Mouse (Mus musculus) lung, adult 18-20 months (tissue): ENCODE measurements around the gene Gm20388.
"Not testable (repeated sequence)": the region's sequence is repeated elsewhere in the genome, so short reads cannot be mapped to it uniquely, and the experiment has no call there.

ENCODE experiments used
- DNase-seq, 2 experiments: peaks; one replicate each; pipeline ENCODE4 v3.0.0; 2022; ENCODE audit warnings: mixed read lengths in 2 of 2

Gm20388 gene

DNA sequence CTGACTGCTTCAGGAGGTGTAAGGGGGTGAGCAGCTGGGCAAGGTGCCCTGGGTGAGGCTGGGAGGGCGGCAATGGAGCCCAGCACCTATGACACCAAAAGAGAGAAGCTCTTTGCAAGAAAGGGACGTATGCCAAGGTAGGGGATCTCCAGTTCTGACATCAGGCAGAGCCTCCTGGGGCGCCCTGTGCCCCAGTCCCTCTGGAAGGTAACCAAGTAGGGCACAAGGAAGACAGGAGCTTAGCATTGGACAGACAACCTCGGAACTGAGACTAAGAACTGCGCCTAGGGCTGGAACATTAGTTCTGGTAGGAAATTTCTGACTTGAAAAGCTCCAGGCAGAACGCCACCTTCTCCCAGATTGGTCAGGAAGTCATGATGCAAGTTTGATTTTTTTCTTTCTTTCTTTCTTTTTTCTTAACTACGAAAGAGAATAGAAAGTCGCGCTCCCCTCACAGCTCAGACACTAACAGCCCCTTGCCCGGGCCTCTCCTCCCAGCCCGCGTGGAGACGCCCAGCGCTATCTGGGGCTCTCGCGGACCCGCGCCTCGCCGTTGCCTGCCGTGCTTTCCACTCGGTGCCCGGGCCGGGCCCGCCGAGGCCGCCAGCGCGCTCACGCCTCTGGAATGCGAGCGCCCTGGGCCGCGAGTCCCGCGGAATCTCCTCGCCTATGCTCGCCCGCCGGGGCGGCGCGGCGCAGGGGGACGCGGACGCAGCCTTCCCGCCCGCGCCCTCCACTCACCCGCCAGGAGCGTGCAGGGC, 2639.8 kb downstream of the Gm20388 start:
- DNase-seq: peak; percentile 57 to 67

DNA sequence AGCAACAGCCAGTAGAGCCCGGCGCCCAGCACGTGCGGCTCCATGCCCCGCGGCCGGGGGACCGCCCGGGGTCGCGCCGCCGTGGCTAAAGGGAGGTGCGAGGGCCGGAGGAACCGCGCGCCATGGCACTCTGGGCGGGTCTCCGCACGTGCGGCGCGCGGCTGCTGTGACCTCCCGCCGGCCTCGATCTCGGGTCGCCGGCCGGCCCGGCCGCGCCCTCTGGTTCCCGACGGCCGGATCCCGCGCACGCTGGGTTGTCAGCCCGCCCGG, 2640.3 kb downstream of the Gm20388 start:
- DNase-seq: no peak

DNA sequence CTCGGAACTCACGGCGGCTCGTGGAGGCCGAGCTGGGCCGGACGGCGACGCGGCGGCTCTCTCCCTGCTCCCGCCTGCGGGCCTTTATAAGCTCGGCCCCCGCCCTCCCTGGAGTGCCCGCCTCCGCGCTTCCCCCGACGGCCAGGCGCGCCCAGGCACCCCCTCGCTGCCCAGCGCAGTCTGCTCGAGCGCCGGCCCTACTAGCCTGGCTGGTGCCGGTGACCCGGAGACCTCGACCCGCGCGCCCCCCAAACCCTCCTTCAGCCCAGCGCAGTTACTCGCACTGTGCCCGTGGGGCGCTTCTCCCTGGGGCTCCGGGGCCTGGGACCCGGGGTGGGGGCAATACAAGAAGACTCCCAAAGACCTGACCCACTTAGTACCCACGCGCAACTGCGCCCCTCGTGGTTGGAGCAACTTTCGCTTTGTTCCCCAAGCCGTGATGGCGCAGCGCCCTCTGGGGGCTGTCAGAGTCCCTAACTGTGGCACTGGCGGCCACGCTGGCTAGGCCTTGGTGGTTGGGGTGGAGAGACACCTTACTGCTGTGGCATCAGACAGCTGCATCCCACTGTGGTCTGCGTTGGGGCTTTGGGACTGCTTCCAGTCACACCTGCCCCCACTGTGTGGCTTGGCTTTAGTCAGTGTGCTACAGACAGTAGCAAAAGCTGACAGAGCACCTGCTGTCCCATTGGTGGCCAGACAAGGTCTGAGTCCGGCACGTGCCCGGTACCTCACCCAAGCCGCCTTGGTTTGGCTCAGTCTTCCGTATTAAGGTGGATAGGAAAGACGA, 2640.8 kb downstream of the Gm20388 start, which contains the start of gene Piezo1:
Piezo1 (minus strand) TSS at position 65 of the 787 bp plus-strand sequence.
- DNase-seq: peak; percentile 93 to 94

- no peak for DNase-seq
These were observed 2644.1 kb downstream of the Gm20388 start for GRCm38 (mm10) chr8:122554786-122555185.

DNA sequence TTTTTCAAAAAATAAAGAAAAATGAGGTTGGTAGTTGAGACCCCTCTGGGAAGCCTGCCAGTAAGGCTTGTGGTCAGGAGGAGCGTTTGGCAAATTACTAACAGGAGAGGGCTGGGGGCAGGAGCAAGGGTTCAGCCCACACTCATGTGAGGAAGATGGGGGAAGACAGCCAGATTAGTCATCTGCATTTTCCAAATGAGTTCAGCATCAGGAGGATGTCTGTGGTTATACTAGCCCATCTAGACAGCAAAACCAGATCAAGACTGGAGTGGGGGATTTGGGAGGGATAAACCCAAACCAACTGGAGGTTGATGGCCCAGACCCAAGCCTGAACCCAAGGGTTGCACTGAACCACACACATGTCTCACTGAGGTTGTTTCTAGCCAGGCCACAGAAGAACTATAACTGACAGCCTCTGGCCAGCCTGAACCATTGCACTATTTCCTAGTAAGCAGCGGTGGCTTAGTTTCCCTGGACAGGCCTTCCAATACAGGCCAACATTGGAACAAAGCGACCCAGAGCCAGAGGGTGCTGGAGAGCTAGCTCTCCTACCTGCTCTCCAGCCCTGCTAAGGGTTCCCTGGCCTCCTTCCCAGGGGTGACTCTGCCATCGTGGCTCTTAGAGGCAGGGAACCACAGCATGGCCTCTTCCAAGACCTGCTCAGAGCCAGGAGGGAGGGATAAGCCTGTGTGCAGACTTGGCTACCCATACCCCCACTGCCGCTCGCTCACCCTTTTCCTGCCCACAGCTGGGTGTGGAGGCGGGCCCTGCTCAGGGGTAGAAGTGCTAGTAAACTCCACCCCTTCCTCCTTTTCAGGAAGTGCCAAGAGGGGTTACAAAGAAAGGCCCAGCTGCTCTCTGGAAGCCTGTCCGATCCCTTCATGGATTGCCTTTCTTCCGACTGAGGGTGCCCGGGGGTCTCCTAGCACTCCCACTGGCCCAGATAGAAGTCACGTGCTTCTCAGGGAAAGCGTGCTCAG, 2645.7 kb downstream of the Gm20388 start:
- DNase-seq: peak; percentile 82 to 87

GRCm38 (mm10) chr8:122557248-122558038, 2646.8 kb downstream of the Gm20388 start:
- no peak for DNase-seq

DNA sequence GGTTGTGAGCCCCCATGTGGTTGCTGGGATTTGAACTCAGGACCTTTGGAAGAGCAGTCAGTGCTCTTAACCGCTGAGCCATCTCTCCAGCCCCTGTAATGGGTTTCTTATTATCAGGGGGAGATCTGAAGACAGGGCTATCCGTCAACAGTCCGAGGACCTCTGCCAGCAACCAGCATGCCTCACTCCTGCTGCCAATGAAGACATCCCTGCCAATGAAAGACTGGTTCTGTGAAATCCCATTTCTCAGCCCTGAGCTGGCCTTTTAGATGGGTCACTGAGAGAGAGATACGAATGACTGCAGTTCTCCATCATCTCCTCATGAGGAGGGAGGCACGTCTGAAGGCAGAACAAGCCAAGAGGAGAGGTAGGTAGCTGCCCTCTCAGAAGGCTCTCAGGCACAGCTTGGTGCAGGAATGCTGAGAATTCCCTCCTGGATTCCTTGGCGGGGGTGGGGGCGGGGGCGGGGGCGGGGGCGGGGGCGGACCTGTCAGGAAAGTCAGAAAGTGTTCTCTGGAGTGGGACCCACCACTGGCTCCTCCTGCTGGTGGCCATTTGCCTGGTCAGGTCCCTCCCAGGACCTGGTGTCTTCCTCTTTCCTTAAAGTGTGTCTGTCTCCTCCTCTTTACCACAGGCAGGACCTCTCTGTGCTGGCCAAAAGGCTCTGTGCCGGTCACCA, 2648.2 kb downstream of the Gm20388 start:
- peak in 1 of 2 experiments; percentile 60 for DNase-seq

DNA sequence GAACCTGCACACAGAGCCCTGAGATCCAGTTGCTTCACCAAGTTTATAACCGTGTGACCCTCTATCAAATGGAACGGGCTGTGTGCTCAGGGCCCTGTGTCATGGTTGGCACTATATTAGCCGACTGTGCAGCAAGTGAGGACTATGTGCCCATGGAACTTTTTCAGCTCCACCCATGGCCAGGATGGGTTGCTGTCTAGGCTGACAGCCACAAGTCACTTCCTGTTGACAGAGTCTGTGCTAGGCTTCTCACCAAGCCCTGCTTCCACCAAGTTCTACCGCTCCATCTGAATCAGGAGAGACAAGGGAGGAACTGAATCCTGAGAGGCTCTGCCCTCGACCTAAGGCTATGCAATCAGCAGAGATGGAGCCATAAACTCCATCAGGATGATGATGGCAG, 2650.6 kb downstream of the Gm20388 start:
- DNase-seq: no peak

GRCm38 (mm10) chr8:122564363-122565352, 2654.0 kb downstream of the Gm20388 start:
- DNase-seq: no peak

DNA sequence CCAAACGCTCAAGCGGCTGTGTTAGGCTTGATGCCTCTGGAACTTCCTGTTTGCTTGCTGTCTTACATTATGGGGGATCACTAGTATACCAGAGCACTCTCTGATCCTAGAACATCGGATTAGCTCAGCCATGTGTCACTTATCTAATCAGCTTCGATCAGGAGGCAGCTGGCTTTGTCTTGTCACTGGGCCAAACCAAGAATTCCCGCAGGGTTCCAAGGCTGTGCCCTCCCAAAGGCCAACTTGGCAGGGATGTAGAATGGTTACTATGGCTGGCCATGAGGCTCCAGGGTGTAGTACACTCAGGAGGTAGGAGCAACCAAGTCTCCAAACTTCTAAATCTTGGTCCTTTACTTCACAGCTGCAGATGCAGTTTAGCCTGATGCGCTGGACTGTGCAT, 2656.1 kb downstream of the Gm20388 start:
- peak in 1 of 2 experiments; percentile 19 for DNase-seq

GRCm38 (mm10) chr8:122567361-122568108, 2656.9 kb downstream of the Gm20388 start, which contains the start of gene Cdt1:
TSS of gene Cdt1 (plus strand) at chr8:122568015.
- DNase-seq: peak; percentile 95 to 96

DNA sequence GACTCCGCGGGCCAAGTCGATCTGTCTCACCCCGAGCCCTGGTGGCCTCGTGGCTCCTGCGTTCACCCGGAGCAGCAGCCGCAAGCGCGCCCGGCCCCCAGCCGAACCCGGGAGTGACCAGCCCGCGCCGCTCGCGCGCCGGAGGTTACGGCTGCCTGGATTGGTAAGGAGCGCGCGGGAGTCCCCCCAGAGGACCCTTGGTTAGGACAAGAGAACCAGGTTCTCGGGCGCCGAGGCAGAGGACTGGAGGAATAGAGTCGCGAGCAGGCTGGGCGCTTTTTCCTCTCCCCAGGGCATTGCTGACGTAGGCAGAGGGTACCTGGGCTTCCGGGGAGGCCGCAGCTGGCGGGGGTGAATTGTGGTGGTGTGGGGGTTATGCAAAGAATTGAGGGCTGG, 2657.5 kb downstream of the Gm20388 start:
- DNase-seq: peak; percentile 41 to 58

DNA sequence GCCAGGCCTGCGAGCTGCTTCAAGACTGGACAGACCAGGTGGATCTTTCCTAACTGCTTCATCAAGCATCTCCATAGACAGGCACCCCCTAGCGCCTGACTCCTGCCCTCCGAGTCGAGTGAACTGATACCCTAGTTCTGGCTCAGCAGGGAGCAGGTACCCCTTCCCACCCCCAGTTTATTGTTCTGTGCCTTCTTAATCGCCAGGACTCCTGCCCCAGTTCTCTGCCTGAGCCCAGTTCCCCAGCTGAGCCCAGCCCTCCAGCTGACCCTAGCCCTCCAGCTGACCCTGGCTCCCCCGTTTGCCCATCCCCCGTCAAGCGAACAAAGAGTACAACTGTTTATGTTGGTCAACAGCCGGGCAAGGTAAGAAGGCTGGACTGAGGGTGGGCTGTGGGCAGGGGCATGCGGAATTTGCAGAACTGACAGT, 2658.3 kb downstream of the Gm20388 start:
- peak in 1 of 2 experiments; percentile 13 for DNase-seq

DNA sequence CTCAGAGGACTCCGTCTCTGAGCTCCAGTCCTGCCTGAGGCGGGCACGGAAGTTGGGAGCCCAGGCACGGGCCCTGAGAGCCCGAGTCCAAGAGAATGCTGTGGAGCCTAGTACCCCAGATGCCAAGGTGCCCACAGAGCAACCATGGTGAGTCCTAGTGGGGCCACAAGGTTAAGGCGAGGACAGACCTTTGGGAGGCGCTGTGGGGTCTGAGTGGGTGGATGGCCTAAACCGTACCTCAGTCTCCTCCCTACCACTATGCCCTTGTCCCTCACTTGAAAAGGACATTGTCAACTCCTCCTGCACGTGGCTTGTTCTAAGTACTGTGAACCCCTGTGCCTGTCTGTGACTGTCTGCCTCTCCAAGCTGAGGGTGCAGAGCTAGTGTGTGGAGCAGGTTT, 2658.7 kb downstream of the Gm20388 start:
- no peak for DNase-seq

DNA sequence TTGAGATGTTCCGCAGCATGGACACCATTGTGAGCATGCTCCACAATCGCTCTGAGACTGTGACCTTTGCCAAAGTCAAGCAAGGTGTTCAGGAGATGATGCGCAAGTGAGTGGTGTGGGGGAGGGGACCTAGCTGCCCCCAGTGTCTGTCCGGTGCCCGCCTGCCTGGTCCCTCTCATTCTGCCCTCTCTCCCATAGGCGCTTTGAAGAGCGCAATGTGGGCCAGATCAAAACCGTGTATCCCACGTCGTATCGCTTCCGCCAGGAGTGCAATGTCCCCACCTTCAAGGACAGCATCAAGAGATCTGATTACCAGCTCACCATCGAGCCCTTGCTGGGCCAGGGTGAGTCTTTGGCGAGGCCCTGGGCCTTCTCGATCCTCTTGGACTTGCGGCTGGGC, 2659.4 kb downstream of the Gm20388 start:
- DNase-seq: no peak

DNA sequence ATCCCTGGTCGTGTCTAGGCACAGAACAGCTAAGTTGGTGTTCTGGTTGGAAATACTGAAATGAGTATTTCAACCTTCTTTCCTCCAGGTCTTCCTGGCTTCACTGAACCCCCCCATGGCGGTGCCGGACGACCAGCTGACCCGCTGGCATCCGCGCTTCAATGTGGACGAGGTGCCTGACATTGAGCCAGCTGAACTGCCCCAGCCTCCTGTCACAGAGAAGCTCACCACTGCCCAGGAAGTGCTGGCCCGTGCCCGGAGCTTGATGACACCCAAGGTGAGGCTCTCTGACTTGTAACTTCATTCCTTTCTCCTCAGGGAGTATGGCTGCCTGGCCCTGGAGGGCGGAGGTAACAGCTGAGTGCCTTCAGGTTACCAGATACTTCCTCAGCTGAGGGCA, 2660.5 kb downstream of the Gm20388 start:
- no peak for DNase-seq

- DNase-seq: no peak
These were observed 2661.2 kb downstream of the Gm20388 start for GRCm38 (mm10) chr8:122571750-122572267.

GRCm38 (mm10) chr8:122572751-122573150, 2662.1 kb downstream of the Gm20388 start:
- DNase-seq: no peak

DNA sequence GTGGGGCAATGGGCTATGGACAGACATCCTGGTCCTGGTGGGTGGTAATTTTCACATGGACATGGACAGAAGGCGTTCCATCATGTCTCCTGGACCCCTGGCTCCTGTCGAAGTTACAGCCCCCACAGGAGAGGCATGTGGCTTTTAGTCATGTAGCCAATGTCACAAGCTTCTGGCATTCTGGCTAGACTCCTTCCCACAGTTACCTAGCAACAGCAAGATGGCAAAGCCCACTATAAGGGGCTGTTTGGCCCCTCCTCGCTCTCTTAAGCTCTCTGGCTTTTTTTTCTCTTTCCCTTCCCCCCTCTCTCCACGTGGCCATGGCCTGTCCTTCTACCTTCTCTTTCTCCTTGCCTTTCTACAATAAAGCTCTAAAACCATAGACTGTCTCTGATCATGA, 2662.5 kb downstream of the Gm20388 start:
- DNase-seq: not testable (repeated sequence)
